Mouse (Mus musculus): ENCODE results near the gene Unc45a.
"Not testable (repeated sequence)": the region's sequence is repeated elsewhere in the genome, so short reads cannot be mapped to it uniquely, and the experiment has no call there.

The Unc45a gene

DNA sequence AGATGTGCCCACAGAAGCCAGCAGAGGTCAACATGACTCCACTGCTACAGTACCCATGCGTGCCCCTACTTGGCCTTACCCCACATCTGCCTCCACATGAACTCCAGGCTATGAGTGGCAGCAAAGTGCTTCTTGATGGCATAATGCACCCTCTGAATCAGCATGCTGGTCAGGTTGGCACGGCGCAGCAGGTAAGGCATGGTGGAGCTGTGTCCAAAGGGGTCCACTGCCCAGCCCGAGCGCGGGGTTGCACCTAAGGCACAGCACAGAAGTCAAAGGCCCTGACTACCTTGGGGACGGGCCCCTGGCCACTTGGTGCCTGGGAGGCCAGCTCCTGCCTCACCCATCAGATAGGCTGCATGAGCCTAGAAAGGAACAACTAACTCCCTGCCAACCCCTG lies 26.4 kb upstream of the Unc45a start:
- no peak for DNase-seq

DNA sequence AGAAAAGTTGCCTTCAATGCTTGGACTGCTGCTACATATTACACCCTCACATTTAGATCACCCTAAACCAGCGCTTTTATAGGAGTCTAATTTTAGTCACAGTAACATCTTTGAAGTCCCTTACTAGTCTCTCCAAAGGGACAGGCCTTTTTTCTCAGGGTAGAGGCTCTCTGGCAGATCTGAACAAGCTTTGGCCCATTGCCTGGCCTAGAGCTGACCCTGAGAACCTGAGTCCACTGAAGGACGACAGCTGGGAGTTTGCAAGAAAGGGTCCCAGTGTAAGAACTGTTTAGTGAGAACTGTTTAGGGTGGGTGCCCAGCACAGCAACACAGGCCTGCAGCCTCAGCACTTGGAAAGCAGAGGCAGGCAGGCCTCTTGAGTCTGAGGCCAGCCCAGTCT lies 25.0 kb upstream of the Unc45a start:
- no peak for DNase-seq

GRCm38 (mm10) chr7:80360435-80360834 lies 19.6 kb upstream of the Unc45a start:
- no peak for DNase-seq

DNA sequence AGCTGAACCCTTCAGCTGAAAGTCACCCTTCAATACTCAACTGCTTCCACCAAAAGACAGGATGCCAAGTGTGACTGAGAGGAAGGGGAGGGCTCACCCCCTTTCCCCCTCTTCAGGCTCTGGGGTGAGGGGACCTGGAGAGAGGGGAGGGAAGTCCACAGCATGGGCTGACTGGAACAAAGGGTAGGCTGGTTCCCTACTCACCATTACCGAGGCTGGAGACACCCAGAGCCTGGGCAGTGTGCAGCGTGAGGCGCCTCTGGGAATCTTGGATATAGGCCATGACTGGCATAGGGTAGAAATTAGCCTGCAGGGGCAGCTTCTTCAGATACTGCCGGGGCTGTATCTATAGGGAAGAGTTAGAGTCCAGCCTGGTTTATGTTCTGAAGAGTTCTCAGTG lies 17.2 kb upstream of the Unc45a start:
- DNase-seq, result no peak

DNA sequence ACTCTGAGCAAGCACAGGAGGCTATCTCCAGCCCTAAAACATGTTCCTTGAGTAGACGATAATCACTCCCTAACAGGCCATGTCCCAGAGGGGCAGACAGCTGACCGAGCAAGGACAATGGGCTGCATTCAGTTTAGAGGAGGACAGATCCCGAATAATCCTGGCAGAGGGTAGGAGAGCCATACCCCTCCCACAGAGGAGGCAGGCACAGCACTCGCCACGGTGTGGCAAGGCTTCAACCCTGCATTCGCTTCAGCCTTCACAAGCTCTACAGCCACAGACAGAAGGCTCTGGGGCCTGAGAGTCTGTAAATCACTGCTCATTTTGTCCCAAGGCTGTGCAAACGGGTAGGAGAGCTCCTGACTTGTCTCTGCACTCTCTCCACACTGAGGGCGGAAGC lies 16.4 kb upstream of the Unc45a start:
- no peak for DNase-seq

DNA sequence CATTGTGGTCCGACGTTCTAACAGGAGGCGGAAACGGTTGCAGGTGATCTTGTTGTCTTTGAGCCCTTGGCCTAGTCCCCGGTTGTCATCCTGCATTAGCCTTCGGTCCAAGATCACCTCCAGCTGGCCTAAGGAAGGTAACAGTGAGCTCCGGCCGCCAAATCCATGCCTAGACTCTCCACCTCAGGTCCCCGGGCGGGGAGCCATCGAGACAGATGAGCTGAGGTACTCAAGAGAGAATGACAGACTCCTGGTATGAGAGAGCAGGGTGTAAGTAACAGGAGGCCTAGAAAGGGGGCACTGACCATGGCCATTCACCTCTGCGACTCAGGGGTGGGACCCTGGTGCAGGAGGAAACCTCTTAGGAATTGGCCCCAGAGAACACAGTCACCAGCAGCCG lies 15.5 kb upstream of the Unc45a start:
- DNase-seq, result no peak

DNA sequence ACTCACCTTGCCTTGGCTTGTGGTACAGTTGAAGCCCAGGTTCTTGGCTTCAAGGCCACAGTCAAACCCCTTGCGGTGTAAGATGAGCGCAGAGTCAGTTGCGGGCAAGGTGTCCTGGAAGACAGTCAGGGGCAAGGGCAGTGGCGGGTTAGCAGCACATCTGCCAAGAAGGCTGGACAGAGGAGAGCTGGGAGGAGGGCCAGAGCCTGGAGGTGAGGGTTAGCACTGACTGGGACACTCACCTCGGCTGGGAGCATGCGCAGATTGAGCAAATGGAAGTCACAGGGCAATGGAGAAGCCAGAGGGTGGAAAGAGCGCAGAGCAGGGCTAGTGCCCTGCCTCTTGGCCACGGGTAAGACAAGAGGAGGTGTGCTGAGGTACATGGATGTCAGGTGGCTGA lies 12.1 kb upstream of the Unc45a start:
- DNase-seq, result no peak

DNA sequence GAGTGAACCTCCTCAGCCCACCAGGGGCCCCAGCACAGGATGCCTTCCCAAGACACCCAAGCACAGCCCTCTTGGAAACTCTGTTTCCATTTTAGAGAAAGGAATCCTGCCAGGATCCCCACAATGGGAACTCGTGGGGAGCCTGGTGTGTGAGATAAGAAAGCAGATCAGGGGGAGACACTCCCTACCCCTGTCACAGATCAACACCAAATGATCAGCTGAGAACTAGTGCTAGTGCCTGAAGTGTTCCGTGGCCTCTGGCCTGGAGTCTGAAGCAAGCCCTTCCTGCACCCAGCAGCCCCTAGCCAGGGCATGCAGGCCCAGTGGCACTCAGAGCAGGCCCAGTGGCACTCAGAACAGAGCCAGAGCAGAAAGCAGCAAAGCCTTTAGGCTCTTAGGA lies 10.0 kb upstream of the Unc45a start:
- DNase-seq, result no peak

GRCm38 (mm10) chr7:80347670-80348586 lies 7.1 kb upstream of the Unc45a start:
- DNase-seq, result no peak

- no peak for DNase-seq
Measured at GRCm38 (mm10) chr7:80346830-80347229, 6.0 kb upstream of the Unc45a start.

- DNase-seq, result no peak
Measured at GRCm38 (mm10) chr7:80346173-80346572, 5.4 kb upstream of the Unc45a start.

- no peak for DNase-seq
Measured at GRCm38 (mm10) chr7:80343270-80344018, 2.6 kb upstream of the Unc45a start.

- DNase-seq, result peak; percentile 99
Measured at GRCm38 (mm10) chr7:80342858-80343257, 2.1 kb upstream of the Unc45a start, which contains the start of gene Hddc3. TSS of gene Hddc3 (plus strand) at chr7:80343104.

GRCm38 (mm10) chr7:80341793-80342192 lies 988 bp upstream of the Unc45a start:
- DNase-seq, result no peak

DNA sequence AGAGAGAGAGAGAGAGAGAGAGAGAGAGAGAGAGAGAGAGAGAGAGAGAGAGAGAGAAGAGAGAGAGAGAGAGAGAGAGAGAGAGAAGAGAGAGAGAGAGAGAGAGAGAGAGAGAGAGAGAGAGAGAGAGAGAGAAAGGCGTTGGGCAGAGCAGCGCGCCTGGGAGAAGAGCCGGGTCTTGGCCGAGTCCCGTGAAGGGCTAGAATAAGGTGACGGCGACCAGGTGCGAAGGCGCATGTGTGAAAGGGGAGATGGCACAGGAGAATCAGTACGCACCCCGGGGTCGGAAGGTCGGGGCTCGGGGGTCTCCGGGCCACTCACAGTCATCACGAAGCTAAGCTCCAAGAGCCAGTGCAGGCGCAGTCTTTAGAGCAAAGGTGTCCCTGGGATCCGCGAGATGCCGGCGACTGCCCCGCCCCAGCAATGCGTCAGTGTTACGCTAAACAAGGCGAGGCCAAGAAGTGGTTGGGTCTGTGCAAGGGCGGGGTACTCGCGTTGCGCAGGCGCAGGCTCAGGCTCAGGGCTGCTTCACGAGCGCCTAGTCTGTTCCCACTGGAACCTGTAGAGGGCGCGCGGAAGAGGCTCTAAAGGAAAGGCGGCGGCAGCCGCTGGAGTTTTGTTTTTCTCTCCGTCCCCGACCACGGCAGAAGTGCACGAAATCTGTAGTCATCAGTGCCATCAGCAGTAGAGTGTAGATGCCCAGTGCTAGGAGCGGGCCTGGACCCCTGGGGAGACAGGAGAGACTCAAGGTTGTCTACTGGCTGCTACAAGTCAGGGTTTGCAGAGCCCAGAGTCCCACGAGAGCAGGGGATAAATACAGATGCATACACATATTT lies 794 bp downstream of the Unc45a start:
- DNase-seq, result peak; percentile 99

- DNase-seq, result peak; percentile 61
Measured at GRCm38 (mm10) chr7:80339371-80339770, 1.4 kb downstream of the Unc45a start.

- no peak for DNase-seq
Measured at GRCm38 (mm10) chr7:80336932-80337331, 3.9 kb downstream of the Unc45a start.

DNA sequence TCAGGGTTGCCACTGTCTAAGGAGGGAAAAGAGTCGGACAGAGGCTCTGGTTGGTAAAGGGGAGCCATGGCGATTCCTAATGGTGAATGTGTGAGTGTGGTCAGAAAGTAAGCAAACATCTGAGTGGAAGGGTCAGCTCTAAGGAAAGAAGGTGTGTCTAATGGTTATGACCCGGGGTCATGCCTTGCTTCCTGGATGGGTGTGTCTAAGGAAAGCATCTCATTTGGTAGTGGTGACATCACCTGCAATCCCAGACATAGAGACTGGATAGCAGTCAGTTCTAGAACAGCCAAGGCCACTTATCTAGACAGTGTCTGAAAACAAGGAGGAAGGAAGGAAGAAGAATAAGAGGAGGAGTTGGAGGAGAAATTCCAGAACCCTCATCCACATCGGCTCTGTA lies 6.0 kb downstream of the Unc45a start:
- no peak for DNase-seq

- DNase-seq, result no peak
Measured at GRCm38 (mm10) chr7:80331433-80331832, 9.4 kb downstream of the Unc45a start.

- no peak for DNase-seq
Measured at GRCm38 (mm10) chr7:80330278-80330677, 10.5 kb downstream of the Unc45a start.

DNA sequence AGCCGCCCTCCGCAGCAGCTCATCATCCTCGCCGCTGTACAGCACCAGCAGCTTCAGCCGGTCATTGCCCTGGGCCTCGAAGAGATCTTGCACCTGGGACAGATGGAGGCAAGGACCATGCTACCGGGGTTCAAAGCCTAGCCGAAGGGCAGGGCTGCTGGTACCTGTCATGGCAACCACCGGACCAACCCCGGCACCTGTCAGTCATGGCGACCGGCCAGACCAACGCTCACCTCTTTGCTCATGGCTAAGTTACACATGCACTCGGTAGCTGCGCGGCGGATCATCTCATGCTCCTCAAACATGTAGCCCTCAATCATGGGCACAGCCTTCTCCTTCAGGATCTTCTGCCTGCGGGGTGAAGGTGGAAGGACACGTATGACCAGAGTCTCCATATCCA lies 14.7 kb downstream of the Unc45a start:
- DNase-seq, result no peak

DNA sequence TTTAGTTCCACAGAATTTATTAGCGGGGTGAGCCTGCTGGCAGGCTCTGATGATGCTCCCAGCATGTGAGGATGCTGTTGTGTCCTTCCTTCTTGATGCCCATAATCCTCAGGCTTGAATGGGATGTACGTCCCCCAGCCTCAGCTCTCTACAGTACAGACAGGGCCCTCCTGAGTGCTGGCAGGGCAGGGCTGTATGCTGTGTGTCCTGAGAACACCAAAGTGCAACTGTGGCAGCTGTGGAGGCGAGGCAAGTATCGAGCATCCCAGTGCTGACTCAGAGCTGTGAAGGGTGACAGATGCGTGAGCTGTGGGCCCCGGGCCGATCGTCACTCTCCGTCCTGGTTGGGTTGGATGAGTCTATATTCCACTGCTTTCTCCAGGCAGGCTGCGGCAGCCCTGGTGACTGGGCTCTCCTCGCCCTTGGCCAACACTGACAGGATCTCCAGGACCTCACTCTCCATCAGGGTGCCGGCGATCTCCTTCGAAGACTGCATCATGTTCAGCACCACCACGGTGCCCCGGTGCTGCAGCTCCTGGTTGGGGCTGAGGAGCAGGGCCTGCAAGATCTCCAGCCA lies 15.4 kb downstream of the Unc45a start:
- no peak for DNase-seq

GRCm38 (mm10) chr7:80324816-80325119 lies 16.0 kb downstream of the Unc45a start:
- not testable (repeated sequence) for DNase-seq

Measured in thymus, postnatal 4 days (tissue).